Mouse (Mus musculus) CD4-positive, CD25-positive, alpha-beta regulatory T cell, adult 9 weeks (primary cell): ENCODE measurements around the gene Gm11172. TPM values are rescaled to one million over a fixed set of nuclear protein-coding genes. Genes with fewer than 3 reads are reported as not detected.

Experiments used
- polyA plus RNA-seq: library from polyadenylated mRNA; unstranded; fragments of 100-300 nt; shearing (Covaris generic); gene quantifications from one replicate; pipeline ENCODE4 v1.2.1, GENCODE M21; 2017

The Gm11172 gene
- not detected for polyA plus RNA-seq

GRCm38 (mm10) chr16:10812865-10813371 lies at the start of gene Gm11172:
Gene Gm11172 (plus strand): TSS chr16:10812915.

DNA sequence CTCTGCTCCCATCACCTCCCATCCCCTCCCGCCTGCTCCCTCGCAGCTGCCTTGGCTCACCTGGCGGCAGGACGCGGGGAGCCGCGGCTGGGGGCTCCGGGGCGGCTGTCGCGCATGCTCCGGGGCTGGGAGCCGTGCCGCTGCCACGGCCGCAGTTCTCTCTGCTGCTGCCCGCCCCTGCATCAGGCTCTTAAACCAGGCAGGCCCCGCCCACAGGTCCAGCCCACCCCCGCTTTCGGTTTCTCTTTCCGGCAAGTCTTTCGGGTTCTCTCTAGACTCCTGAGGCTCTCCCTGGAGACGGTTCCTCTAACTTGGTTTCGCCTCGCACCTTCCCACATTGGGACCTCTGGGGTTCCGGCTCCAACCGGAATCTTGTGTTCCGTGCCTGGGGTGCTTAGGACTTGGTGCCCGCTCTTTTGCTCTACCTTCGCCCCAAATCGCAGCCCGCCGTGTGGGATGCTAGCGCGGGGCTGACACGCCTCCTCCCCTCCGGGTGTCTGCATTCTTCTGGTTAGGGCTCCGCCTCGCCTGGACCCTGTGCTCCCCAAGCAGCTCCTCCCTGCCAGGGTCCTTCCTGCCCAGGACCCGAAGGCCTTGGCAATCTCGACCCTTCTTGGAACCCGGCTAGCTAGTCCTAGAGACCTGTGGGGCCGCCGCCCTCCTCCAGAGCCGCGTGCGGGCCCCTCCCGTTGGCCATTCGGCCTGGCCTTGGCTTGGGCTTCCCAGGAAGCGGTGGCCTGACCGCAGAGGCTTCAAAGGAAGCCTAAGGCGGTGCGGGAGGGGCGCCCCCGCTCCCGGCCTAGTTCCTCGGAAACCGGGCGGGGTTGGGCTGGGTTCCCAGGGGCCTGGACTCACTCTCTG lies 27.1 kb upstream of the Gm11172 start, which contains the start of gene Socs1:
Socs1 (minus strand) TSS at position 166 of the 861 bp plus-strand sequence.

DNA sequence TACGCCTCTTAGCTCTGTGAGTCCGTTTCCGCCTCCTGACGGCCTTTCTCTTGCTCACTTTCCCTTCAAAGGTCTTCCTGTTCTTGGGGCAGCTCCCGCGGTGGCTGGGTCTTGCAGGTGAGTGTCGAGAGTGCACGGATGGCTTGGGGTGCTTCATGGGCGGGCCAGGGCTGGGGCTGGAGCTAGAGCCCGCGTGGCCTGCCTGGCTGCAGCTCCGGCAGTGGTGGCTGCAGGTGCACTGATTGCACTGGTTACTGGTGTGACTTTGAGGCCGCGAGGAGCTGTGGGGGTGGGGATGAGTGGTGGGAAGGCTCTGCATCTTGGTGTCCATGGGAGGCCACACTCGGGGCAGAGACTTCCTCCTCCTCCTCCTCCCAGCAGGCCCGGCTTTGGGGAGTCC lies 24.4 kb upstream of the Gm11172 start, which contains the start of gene Tnp2:
Tnp2 (minus strand) TSS at position 390 of the 400 bp plus-strand sequence.

DNA sequence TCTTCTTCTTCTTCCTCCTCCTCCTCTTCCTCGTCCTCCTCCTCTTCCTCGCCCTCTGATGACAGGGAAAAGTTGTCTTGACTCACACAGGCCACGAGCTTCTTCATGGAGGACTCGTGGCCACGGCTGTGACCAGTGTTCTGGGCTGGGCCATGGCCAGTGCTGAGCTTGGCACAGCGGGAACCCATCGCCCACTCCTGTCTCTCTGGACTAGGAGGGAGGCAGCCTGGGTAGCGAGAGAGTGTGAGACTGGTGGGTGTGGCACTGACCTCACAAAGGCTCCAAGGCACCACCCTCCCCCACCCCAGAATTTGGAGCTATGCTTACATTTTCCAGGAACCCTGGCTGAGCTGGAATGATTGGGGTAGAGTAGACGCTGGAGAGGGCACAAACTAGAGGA lies 22.0 kb upstream of the Gm11172 start, which contains the start of gene Prm3:
Prm3 (minus strand) TSS at position 213 of the 400 bp plus-strand sequence.

GRCm38 (mm10) chr16:10796034-10796433 lies 16.7 kb upstream of the Gm11172 start, which contains the start of gene Prm2:
Gene Prm2 (minus strand): TSS chr16:10796134.

GRCm38 (mm10) chr16:10805789-10806527 lies 6.8 kb upstream of the Gm11172 start, which contains the start of gene Prm1:
Gene Prm1 (minus strand): TSS chr16:10805839.

DNA sequence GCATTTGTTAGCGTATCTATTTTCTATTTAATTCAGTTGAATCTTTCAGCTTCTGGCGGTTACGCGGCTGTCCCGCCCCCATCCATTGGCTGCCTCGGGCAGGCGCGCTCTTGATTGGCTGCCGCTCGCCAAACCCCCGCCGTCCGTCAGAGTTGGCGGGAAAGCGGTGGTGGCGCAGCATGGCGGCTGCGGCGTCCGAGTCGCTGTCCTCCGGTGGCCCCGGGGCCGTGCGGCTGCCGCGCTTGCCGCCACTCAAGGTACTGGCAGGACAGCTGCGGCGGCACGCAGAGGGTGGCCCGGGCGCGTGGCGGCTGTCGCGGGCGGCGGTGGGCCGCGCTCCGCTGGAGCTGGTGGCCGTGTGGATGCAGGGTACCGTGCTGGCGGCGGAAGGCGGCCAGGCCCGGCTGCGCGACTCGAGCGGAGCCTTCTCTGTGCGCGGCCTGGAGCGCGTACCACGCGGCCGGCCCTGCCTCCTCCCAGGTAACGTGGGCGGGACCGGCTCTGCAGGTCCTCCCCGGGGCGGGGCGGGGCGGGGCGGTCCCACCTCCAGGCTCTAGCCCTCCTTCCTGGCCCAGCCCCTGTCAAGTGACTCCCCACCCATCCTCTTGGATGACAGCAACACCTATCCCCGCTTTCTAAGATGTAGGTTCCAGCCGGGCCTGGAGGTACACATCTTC lies 22.3 kb downstream of the Gm11172 start, which contains the start of gene Rmi2:
Rmi2 (plus strand) TSS at position 149 of the 677 bp plus-strand sequence.

Other genes with a start within 250 kb of the Gm11172 start
- 8.7 TPM for gene Socs1, start 27.4 kb upstream of the Gm11172 start, polyA plus RNA-seq
- gene Tnp2, start 24.3 kb upstream of the Gm11172 start, polyA plus RNA-seq: 6.4 TPM
- not detected for gene Prm3, start 22.0 kb upstream of the Gm11172 start, polyA plus RNA-seq
- gene Prm2, start 16.8 kb upstream of the Gm11172 start, polyA plus RNA-seq: 0.46 TPM
- gene Prm1, start 7.1 kb upstream of the Gm11172 start, polyA plus RNA-seq: 1.0 TPM
- gene Rmi2, start 22.1 kb downstream of the Gm11172 start, polyA plus RNA-seq: 0.45 TPM
- 2.4 TPM for gene Snn, start 248.0 kb downstream of the Gm11172 start, polyA plus RNA-seq